Mouse (Mus musculus) bone marrow macrophage, adult 2 months (primary cell): Measurements from ENCODE around the gene Lsm7.

Experiments used
- CTCF ChIP-seq: IDR thresholded peaks from 2 replicates; pipeline ENCODE4 v1.5.1; 2012; ENCODE audit warnings: low read depth, mild to moderate bottlenecking, low read length, moderate library complexity
- POLR2A ChIP-seq: IDR thresholded peaks from 2 replicates; pipeline ENCODE4 v1.6.1; 2012; ENCODE audit warnings: mild to moderate bottlenecking, low read depth, low read length, borderline replicate concordance

DNA sequence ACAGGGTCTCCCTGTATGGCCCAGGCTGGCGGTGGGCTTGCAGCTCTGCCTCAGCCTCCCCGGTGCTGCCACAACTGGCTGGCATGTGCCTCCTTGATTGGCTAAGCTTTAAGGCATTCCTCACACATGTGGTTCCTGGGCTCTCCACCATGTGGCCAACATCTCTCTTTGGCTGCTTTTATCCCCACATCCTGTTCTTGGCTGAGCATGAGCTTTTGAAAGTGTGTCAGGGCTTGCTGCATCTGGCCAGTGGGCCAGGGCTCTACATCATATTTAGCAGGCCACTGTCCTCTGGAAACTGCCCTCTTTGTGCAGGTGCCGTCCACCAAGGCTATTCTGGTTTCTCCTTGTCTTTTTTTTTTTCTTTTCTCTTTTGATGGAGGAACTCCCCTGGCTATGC is 1.3 kb upstream of the Lsm7 start:
- TF ChIP-seq POLR2A (no peak), CTCF (no peak)
